12 mouse cellular contexts compared by ENCODE assay signal in the genomic region with DNA sequence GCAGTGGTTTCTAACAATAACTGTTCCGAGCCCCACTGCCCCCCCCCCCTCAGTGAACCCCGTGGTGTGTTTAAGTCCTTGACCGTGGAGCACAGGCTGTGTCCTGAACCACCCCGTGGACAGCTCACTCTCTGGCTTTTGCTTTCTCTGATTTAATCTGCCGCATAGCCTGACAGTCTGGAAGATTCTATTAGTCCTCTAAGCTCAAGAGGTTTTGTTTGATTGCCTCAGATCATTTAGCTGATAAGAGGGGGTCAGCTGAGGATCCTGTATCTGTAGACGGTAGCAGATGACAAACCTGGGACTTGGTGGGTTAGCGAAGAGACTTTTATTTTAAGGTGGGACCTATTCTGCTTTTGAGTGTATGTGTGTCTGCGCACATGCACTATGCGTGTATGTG. TPM values are rescaled to one million over a fixed set of nuclear protein-coding genes. Genes with fewer than 3 reads are reported as not detected.
DNase-seq lines count a peak whose midpoint lies in the region; ATAC-seq and TF ChIP-seq lines count a peak whose summit lies in the region.
"Had no signal": no experiment of that assay in that cellular context is flagged by ENCODE, and none has a peak within 500 bp of the region (broad histone marks: within the 10 kb centered on the region; RNA-seq: fewer than 3 reads in every experiment).

No protein-coding gene starts in this region.

- no peak for ATAC-seq in heart, embryonic 12.5 days (ENCODE audit: insufficient number of reproducible peaks, low FRiP score)
- ATAC-seq in midbrain, embryonic 11.5 days (ENCODE audit: low FRiP score) = no peak
- no peak for ATAC-seq in midbrain, embryonic 14.5 days (ENCODE audit: low FRiP score, low TSS enrichment)
- ATAC-seq in embryonic facial prominence, embryonic 13.5 days (ENCODE audit: insufficient number of reproducible peaks, insufficient read depth, low FRiP score, low TSS enrichment, low read depth) = no peak
- ATAC-seq in kidney, embryonic 14.5 days (ENCODE audit: low FRiP score, low TSS enrichment) = no peak

- TF ChIP-seq CTCF in heart, adult 2 months (IDR thresholded peaks at IDR 0.05) = no peak

- WGBS in heart, embryonic 12.5 days = 51% methylated on average over 9 of the region's 9 CpGs
- WGBS in heart, adult 2 months = 54% methylated on average over 9 of the region's 9 CpGs
- WGBS in midbrain, embryonic 11.5 days = 67% methylated on average over 9 of the region's 9 CpGs
- WGBS in midbrain, embryonic 14.5 days = 49% methylated on average over 9 of the region's 9 CpGs
- WGBS in embryonic facial prominence, embryonic 13.5 days = 47% methylated on average over 9 of the region's 9 CpGs
- 45% methylated on average over 9 of the region's 9 CpGs for WGBS in kidney, embryonic 14.5 days

- intact Hi-C loops in heart, adult 2 months (cut with DNase I) = no loop called here

- no peak overlapping the region for H3K9ac ChIP-seq in heart, embryonic 12.5 days
- no peak overlapping the region for H3K9ac ChIP-seq in heart, adult 2 months (ENCODE audit: low read depth, low read length)
- H3K9ac ChIP-seq in midbrain, embryonic 11.5 days (ENCODE audit: low read length) = peak overlapping the region; percentile 9; the same call in 1 of the 2 replicates
- H3K9ac ChIP-seq in midbrain, embryonic 14.5 days (replicated peaks; ENCODE audit: low read length) = no peak overlapping the region
- peak overlapping the region; percentile 36; the same call in 1 of the 2 replicates for H3K9ac ChIP-seq in embryonic facial prominence, embryonic 13.5 days
- no peak overlapping the region for H3K9ac ChIP-seq in kidney, embryonic 14.5 days (ENCODE audit: low read depth, low read length)
- H3K9ac ChIP-seq: forebrain, embryonic 12.5 days; heart, embryonic 15.5 days; liver, embryonic 15.5 days had no signal

- peaks cover 8% of the 10 kb centered on the region; the same call in 1 of the 2 replicates for H3K27me3 ChIP-seq in heart, embryonic 12.5 days (replicated peaks)
- H3K27me3 ChIP-seq in heart, adult 2 months (ENCODE audit: control insufficient read depth, insufficient read depth, low read length) = no peaks in the 10 kb centered on the region
- H3K27me3 ChIP-seq in midbrain, embryonic 11.5 days (ENCODE audit: control insufficient read depth, insufficient read depth, low read length) = no peaks in the 10 kb centered on the region
- H3K27me3 ChIP-seq in midbrain, embryonic 14.5 days (ENCODE audit: control insufficient read depth, insufficient read depth, low read length) = no peaks in the 10 kb centered on the region
- no peaks in the 10 kb centered on the region for H3K27me3 ChIP-seq in embryonic facial prominence, embryonic 13.5 days
- no peaks in the 10 kb centered on the region for H3K27me3 ChIP-seq in kidney, embryonic 14.5 days (ENCODE audit: control insufficient read depth, insufficient read depth, low read length)

- TF ChIP-seq POLR2A in heart, adult 2 months (IDR thresholded peaks at IDR 0.05; ENCODE audit: insufficient read depth, low read depth, low read length) = no peak

- H3K79me2 ChIP-seq in heart, adult 2 months (replicated peaks; ENCODE audit: control insufficient read depth, insufficient read depth, low read length) = no peaks in the 10 kb centered on the region

- TF ChIP-seq EP300 in heart, adult 2 months (IDR thresholded peaks at IDR 0.05; ENCODE audit: insufficient read depth, low read depth, low read length) = no peak

- H3K4me2 ChIP-seq in heart, embryonic 12.5 days = peak overlapping the region; percentile 26; the same call in 1 of the 2 replicates
- H3K4me2 ChIP-seq in midbrain, embryonic 11.5 days = no peak overlapping the region
- no peak overlapping the region for H3K4me2 ChIP-seq in midbrain, embryonic 14.5 days (ENCODE audit: low read length)
- no peak overlapping the region for H3K4me2 ChIP-seq in embryonic facial prominence, embryonic 13.5 days
- no peak overlapping the region for H3K4me2 ChIP-seq in kidney, embryonic 14.5 days (replicated peaks; ENCODE audit: low read depth, low read length)
- H3K4me2 ChIP-seq: forebrain, embryonic 12.5 days; liver, embryonic 15.5 days had no signal

- no peak for DNase-seq in heart, adult 2 months
- peak; percentile 60 for DNase-seq in midbrain, embryonic 11.5 days (ENCODE audit: low spot score, missing footprints)
- no peak for DNase-seq in midbrain, embryonic 14.5 days
- DNase-seq in B cell, adult 2 months = peak; percentile 2
- no peak for DNase-seq in cerebellum, adult 9-11 months
- DNase-seq: right cerebral cortex, postnatal 4 days had no signal

- no peak overlapping the region for H3K27ac ChIP-seq in heart, embryonic 12.5 days (ENCODE audit: poor library complexity, severe bottlenecking)
- H3K27ac ChIP-seq in heart, adult 2 months = no peak overlapping the region
- no peak overlapping the region for H3K27ac ChIP-seq in midbrain, embryonic 11.5 days (ENCODE audit: low read depth, low read length)
- no peak overlapping the region for H3K27ac ChIP-seq in midbrain, embryonic 14.5 days (replicated peaks; ENCODE audit: low read depth, low read length)
- no peak overlapping the region for H3K27ac ChIP-seq in embryonic facial prominence, embryonic 13.5 days
- no peak overlapping the region for H3K27ac ChIP-seq in kidney, embryonic 14.5 days (ENCODE audit: low read depth, low read length)
- H3K27ac ChIP-seq: heart, embryonic 15.5 days; liver, embryonic 15.5 days had no signal

- H3K36me3 ChIP-seq in heart, embryonic 12.5 days = no peaks in the 10 kb centered on the region
- no peaks in the 10 kb centered on the region for H3K36me3 ChIP-seq in heart, adult 2 months (ENCODE audit: control insufficient read depth, insufficient read depth, low read length)
- no peaks in the 10 kb centered on the region for H3K36me3 ChIP-seq in midbrain, embryonic 11.5 days (ENCODE audit: control insufficient read depth, insufficient read depth, low read length)
- H3K36me3 ChIP-seq in midbrain, embryonic 14.5 days (ENCODE audit: control insufficient read depth, insufficient read depth, low read length) = no peaks in the 10 kb centered on the region
- no peaks in the 10 kb centered on the region for H3K36me3 ChIP-seq in embryonic facial prominence, embryonic 13.5 days
- no peaks in the 10 kb centered on the region for H3K36me3 ChIP-seq in kidney, embryonic 14.5 days (ENCODE audit: control insufficient read depth, insufficient read depth, low read length)
- H3K36me3 ChIP-seq: forebrain, embryonic 12.5 days; heart, embryonic 15.5 days; liver, embryonic 15.5 days had no signal

- H3K9me3 ChIP-seq in heart, embryonic 12.5 days (replicated peaks) = no peaks in the 10 kb centered on the region
- H3K9me3 ChIP-seq in midbrain, embryonic 11.5 days (ENCODE audit: control insufficient read depth, low read length) = no peaks in the 10 kb centered on the region
- no peaks in the 10 kb centered on the region for H3K9me3 ChIP-seq in midbrain, embryonic 14.5 days (ENCODE audit: control insufficient read depth, low read length)
- no peaks in the 10 kb centered on the region for H3K9me3 ChIP-seq in embryonic facial prominence, embryonic 13.5 days
- no peaks in the 10 kb centered on the region for H3K9me3 ChIP-seq in kidney, embryonic 14.5 days (ENCODE audit: control insufficient read depth, low read length)
- H3K9me3 ChIP-seq: forebrain, embryonic 12.5 days; heart, embryonic 15.5 days; liver, embryonic 15.5 days had no signal

- no peak overlapping the region for H3K4me3 ChIP-seq in heart, embryonic 12.5 days
- H3K4me3 ChIP-seq in heart, adult 2 months = no peak overlapping the region
- no peak overlapping the region for H3K4me3 ChIP-seq in midbrain, embryonic 11.5 days (ENCODE audit: low read depth, low read length)
- no peak overlapping the region for H3K4me3 ChIP-seq in midbrain, embryonic 14.5 days (replicated peaks; ENCODE audit: low read depth, low read length)
- H3K4me3 ChIP-seq in embryonic facial prominence, embryonic 13.5 days = no peak overlapping the region
- H3K4me3 ChIP-seq in kidney, embryonic 14.5 days (ENCODE audit: low read length) = no peak overlapping the region
- H3K4me3 ChIP-seq: forebrain, embryonic 12.5 days; heart, embryonic 15.5 days; liver, embryonic 15.5 days had no signal

- H3K4me1 ChIP-seq in heart, embryonic 12.5 days (replicated peaks) = peaks cover 26% of the 10 kb centered on the region
- peaks cover 3% of the 10 kb centered on the region for H3K4me1 ChIP-seq in heart, adult 2 months (ENCODE audit: control insufficient read depth, insufficient read depth, low read length)
- H3K4me1 ChIP-seq in midbrain, embryonic 11.5 days (ENCODE audit: control insufficient read depth, insufficient read depth, low read length) = peaks cover 12% of the 10 kb centered on the region
- peaks cover 24% of the 10 kb centered on the region for H3K4me1 ChIP-seq in midbrain, embryonic 14.5 days (ENCODE audit: control insufficient read depth, insufficient read depth, low read length)
- peaks cover 68% of the 10 kb centered on the region for H3K4me1 ChIP-seq in embryonic facial prominence, embryonic 13.5 days
- peaks cover 38% of the 10 kb centered on the region for H3K4me1 ChIP-seq in kidney, embryonic 14.5 days (ENCODE audit: control insufficient read depth, insufficient read depth, low read length)

RNA-seq across cellular contexts. Expression of gene Eya2, which starts 59.3 kb away (rescaled TPM):
- polyA plus RNA-seq in heart, embryonic 12.5 days (2016; fragmentation: Nextera tagmentation; extraction: Ambion mirVana) = 0.13 TPM in 2 replicates
- 1 to 10 TPM in 1 of 2 experiments, under 1 TPM in 1; 0.55 to 1.6 TPM for total RNA-seq in heart, adult 2 months (2021)
- polyA plus RNA-seq in heart, adult 2 months (2012; rRNA removed) = 2.4 and 5.5 TPM in 2 replicates
- polyA plus RNA-seq in midbrain, embryonic 11.5 days (2014; fragmentation: Nextera tagmentation; extraction: Ambion mirVana) = 6.9 and 8.3 TPM in 2 replicates
- polyA plus RNA-seq in midbrain, embryonic 14.5 days (2014; fragmentation: Nextera tagmentation; extraction: Ambion mirVana) = 3.2 and 3.9 TPM in 2 replicates
- 22.1 and 34.0 TPM in 2 replicates for polyA plus RNA-seq in embryonic facial prominence, embryonic 13.5 days (2015; fragmentation: Nextera tagmentation; extraction: Ambion mirVana)
- polyA plus RNA-seq in kidney, embryonic 14.5 days (2014; fragmentation: Nextera tagmentation; extraction: Ambion mirVana) = 7.0 and 10.4 TPM in 2 replicates
- polyA plus RNA-seq: liver, embryonic 15.5 days had no signal

Comparison
In these comparisons a context has a peak if more than half of its experiments do, and no peak if none do; other contexts are left out.
1. H3K9ac ChIP-seq: peak in midbrain, embryonic 11.5 days (single experiment) and embryonic facial prominence, embryonic 13.5 days (single experiment); none in heart, embryonic 12.5 days (single experiment), heart, adult 2 months (single experiment), midbrain, embryonic 14.5 days (single experiment) and kidney, embryonic 14.5 days (single experiment).
2. DNase-seq: peak in midbrain, embryonic 11.5 days (single experiment) and B cell, adult 2 months (2 of 2); none in heart, adult 2 months (0 of 2), midbrain, embryonic 14.5 days (single experiment) and cerebellum, adult 9-11 months (single experiment).